Mouse (Mus musculus) G1E (cell line): ENCODE measurements around the gene Slfn5. TPM values are rescaled to one million over a fixed set of nuclear protein-coding genes. Genes with fewer than 3 reads are reported as not detected.
"Not testable (repeated sequence)": the region's sequence is repeated elsewhere in the genome, so short reads cannot be mapped to it uniquely, and the experiment has no call there.

Experiments
- ATAC-seq: 2 replicates; pipeline ENCODE4 v1.8.0; 2016; ENCODE audit warnings: mild to moderate bottlenecking; ENCODE audit not compliant: insufficient number of reproducible peaks, poor library complexity, low FRiP score, severe bottlenecking; ENCODE audit errors: extremely low read depth
- DNase-seq: peaks from one replicate; pipeline ENCODE4 v3.0.0; 2012; ENCODE audit warnings: low spot score
- H3K27me3 ChIP-seq: 2 replicates; pipeline ENCODE4 v1.6.1; 2012; ENCODE audit warnings: mild to moderate bottlenecking, low read length, inconsistent platforms; ENCODE audit not compliant: insufficient read depth
- H3K36me3 ChIP-seq: replicated peaks from 2 replicates; pipeline ENCODE3; 2012; ENCODE audit warnings: mild to moderate bottlenecking, inconsistent platforms
- H3K4me1 ChIP-seq: 2 replicates; pipeline ENCODE4 v1.6.1; 2012; ENCODE audit warnings: low read depth, low read length, inconsistent platforms, mixed read lengths; ENCODE audit not compliant: insufficient read depth
- H3K4me3 ChIP-seq: 2 replicates; pipeline ENCODE4 v1.5.1; 2012; ENCODE audit warnings: low read depth, mild to moderate bottlenecking, inconsistent platforms, low read length, moderate library complexity, mixed read lengths
- H3K9me3 ChIP-seq: replicated peaks from 2 replicates; pipeline ENCODE4 v1.6.1; 2012; ENCODE audit warnings: inconsistent platforms
- CTCF ChIP-seq: IDR thresholded peaks from 2 replicates; pipeline ENCODE4 v1.5.1; 2012; ENCODE audit warnings: low read depth, low read length, inconsistent platforms, mixed read lengths
- GATA1 ChIP-seq: IDR thresholded peaks from 2 replicates; pipeline ENCODE4 v1.6.1; 2012; ENCODE audit warnings: borderline replicate concordance, low read length, inconsistent platforms, mixed read lengths
- GATA2 ChIP-seq: IDR thresholded peaks from 2 replicates; pipeline ENCODE4 v1.6.1; 2012; ENCODE audit warnings: low read depth, low read length, inconsistent platforms, borderline replicate concordance
- POLR2AphosphoS5 ChIP-seq: IDR thresholded peaks from 2 replicates; pipeline ENCODE4 v1.6.1; 2012; ENCODE audit warnings: low read depth, low read length, inconsistent platforms; ENCODE audit not compliant: insufficient replicate concordance
- TAL1 ChIP-seq: conservative IDR thresholded peaks from 2 replicates; pipeline ENCODE4 v1.6.1; 2012; ENCODE audit warnings: low read depth, low read length, inconsistent platforms, mixed read lengths
- polyA plus RNA-seq: library from polyadenylated mRNA; stranded (reverse); fragments of >175 nt; gene quantifications from 2 replicates; pipeline ENCODE4 v1.2.3, GENCODE M21; 2012
- total RNA-seq, 2 experiments: library from RNA; stranded (forward) in 1 of 2; stranded (reverse) in 1 of 2; fragments of 200-1000 nt in 1 of 2; fragments of >200 nt in 1 of 2; fragmentation: Nextera tagmentation in 1 of 2; gene quantifications; 2 replicates each; pipeline ENCODE4 v1.2.3; 2014 to 2017

Slfn5 gene
- total and polyA plus RNA-seq, 3 experiments: 0.33 to 9.1 (median 7.7) TPM

GRCm38 (mm10) chr11:82928897-82929632 lies 22.1 kb upstream of the Slfn5 start:
- Histone ChIP-seq H3K4me3 (peak overlapping the region; percentile 21; the same call in 1 of the 2 replicates), H3K4me1 (no peaks in the 10 kb centered on the region), H3K36me3 (no peaks in the 10 kb centered on the region), H3K27me3 (no peaks in the 10 kb centered on the region; the same call in 1 of the 2 replicates), H3K9me3 (peaks cover 44% of the 10 kb centered on the region)
- no peak for DNase-seq
- no peak for ATAC-seq
- no peak for TF ChIP-seq GATA2
- TF ChIP-seq TAL1: no peak
- no peak for TF ChIP-seq CTCF
- TF ChIP-seq POLR2AphosphoS5: no peak

GRCm38 (mm10) chr11:82929633-82929950 lies 21.6 kb upstream of the Slfn5 start:
- Histone ChIP-seq H3K4me1 (no peaks in the 10 kb centered on the region), H3K9me3 (peaks cover 47% of the 10 kb centered on the region), H3K27me3 (no peaks in the 10 kb centered on the region; the same call in 1 of the 2 replicates), H3K36me3 (no peaks in the 10 kb centered on the region), H3K4me3 (no peak overlapping the region)
- no peak for ATAC-seq
- TF ChIP-seq POLR2AphosphoS5 (no peak), TAL1 (no peak), CTCF (no peak), GATA2 (no peak), GATA1 (no peak)
- no peak for DNase-seq

DNA sequence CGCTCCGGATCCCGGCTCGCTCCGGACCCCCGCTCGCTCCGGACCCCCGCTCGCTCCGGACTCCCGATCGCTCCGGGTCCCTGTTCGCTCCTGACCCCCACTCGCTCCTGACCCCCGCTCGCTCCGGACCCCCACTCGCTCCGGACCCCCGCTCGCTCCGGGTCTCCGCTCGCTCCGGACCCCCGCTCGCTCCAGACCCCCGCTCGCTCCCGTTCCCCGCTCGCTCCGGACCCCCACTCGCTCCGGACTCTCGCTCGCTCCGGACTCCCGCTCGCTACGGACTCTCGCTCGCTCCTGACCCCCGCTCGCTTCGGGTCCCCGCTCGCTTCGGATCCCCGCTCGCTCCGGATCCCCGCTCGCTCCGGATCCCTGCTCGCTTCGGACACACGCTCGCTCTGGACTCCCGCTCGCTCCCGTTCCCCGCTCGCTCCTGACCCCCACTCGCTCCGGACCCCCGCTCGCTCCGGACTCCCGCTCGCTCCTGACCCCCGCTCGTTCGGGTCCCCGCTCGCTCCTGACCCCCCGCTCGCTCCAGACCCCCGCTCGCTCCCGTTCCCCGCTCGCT lies 20.7 kb upstream of the Slfn5 start:
- not testable (repeated sequence) for H3K27me3 ChIP-seq, H3K4me1 ChIP-seq, H3K4me3 ChIP-seq, H3K36me3 ChIP-seq, ATAC-seq, DNase-seq
- peaks cover 47% of the 10 kb centered on the region for H3K9me3 ChIP-seq

DNA sequence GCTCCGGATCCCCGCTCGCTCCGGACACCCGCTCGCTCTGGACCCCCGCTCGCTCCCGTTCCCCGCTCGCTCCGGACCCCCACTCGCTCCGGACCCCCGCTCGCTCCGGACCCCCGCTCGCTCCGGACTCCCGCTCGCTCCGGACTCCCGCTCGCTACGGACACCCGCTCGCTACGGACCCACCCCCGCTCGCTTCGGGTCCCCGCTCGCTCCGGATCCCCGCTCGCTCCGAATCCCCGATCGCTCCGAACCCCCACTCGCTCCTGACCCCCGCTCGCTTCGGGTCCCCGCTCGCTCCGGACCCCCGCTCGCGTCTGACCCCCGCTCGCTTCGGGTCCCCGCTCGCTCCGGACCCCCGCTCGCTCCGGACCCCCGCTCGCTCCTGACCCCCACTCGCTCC lies 20.0 kb upstream of the Slfn5 start:
- H3K27me3 ChIP-seq: not testable (repeated sequence)

DNA sequence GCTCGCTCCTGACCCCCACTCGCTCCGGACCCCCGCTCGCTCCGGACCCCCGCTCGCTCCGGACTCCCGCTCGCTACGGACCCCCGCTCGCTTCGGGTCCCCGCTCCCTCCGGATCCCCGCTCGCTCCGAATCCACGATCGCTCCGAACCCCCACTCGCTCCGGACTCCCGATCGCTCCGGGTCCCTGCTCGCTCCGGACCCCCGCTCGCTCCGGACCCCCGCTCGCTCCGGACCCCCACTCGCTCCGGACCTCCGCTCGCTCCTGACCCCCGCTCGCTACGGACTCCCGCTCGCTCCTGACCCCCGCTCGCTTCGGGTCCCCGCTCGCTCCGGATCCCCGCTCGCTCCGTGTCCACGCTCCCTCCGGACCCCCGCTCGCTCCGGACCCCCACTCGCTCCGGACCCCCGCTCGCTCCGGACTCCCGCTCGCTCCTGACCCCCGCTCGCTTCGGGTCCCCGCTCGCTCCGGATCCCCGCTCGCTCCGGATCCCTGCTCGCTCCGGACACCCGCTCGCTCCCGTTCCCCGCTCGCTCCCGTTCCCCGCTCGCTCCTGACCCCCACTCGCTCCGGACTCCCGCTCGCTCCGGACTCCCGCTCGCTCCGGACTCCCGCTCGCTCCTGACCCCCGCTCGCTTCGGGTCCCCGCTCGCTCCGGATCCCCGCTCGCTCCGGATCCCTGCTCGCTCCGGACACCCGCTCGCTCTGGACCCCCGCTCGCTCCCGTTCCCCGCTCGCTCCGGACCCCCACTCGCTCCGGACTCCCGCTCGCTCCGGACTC lies 19.3 kb upstream of the Slfn5 start:
- H3K9me3 ChIP-seq: peaks cover 44% of the 10 kb centered on the region
- H3K27me3 ChIP-seq, ATAC-seq, H3K4me3 ChIP-seq, H3K4me1 ChIP-seq, DNase-seq, H3K36me3 ChIP-seq: not testable (repeated sequence)

More for the DNA sequence above, 20.0 kb upstream of the Slfn5 start:
- ATAC-seq, DNase-seq, H3K36me3 ChIP-seq, H3K4me3 ChIP-seq, H3K4me1 ChIP-seq: not testable (repeated sequence)
- H3K9me3 ChIP-seq: peaks cover 47% of the 10 kb centered on the region

DNA sequence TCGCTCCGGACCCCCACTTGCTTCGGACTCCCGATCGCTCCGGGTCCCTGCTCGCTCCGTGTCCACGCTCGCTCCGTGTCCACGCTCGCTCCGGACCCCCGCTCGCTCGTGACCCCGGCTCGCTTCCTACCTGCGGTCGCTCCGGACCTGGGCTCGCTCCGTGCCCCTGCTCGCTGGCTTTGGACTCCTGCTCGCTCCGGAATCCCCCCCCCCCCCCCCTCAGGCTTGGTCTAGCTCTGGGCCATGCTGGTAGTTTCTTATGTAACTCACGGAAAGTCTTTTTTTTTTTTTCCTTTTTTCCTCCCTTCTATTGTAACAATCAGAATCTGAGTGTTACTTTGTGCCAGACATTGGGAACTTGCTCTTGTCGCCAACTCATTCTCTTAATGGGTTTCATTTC lies 18.0 kb upstream of the Slfn5 start:
- peaks cover 44% of the 10 kb centered on the region for H3K9me3 ChIP-seq
- H3K27me3 ChIP-seq: peaks cover 6% of the 10 kb centered on the region
- no peak overlapping the region for H3K4me3 ChIP-seq
- no peaks in the 10 kb centered on the region for H3K36me3 ChIP-seq
- no peak for DNase-seq
- ATAC-seq: no peak
- no peaks in the 10 kb centered on the region for H3K4me1 ChIP-seq
- TF ChIP-seq CTCF: no peak
- no peak for TF ChIP-seq GATA1
- TF ChIP-seq TAL1: no peak
- TF ChIP-seq GATA2: no peak
- no peak for TF ChIP-seq POLR2AphosphoS5

- DNase-seq (no peak), ATAC-seq (no peak)
- Histone ChIP-seq H3K4me1 (0 out of 2 replicates have a peak, but pooled peaks cover 3% of the 10 kb centered on the region), H3K27me3 (peaks cover 27% of the 10 kb centered on the region), H3K9me3 (no peaks in the 10 kb centered on the region), H3K4me3 (no peak overlapping the region), H3K36me3 (no peaks in the 10 kb centered on the region)
- TF ChIP-seq POLR2AphosphoS5: no peak
- TF ChIP-seq TAL1: no peak
- no peak for TF ChIP-seq GATA1
- no peak for TF ChIP-seq GATA2
- no peak for TF ChIP-seq CTCF
These were observed 7.8 kb upstream of the Slfn5 start for GRCm38 (mm10) chr11:82943336-82943735.
